Mouse (Mus musculus) ZHBTc4 (cell line): ENCODE data around the gene Vwa5b1.

ENCODE experiments used
- DNase-seq: peaks from one replicate; pipeline ENCODE4 v3.0.0-alpha.2; 2011; ENCODE audit warnings: low read depth, low spot score

The Vwa5b1 gene

DNA sequence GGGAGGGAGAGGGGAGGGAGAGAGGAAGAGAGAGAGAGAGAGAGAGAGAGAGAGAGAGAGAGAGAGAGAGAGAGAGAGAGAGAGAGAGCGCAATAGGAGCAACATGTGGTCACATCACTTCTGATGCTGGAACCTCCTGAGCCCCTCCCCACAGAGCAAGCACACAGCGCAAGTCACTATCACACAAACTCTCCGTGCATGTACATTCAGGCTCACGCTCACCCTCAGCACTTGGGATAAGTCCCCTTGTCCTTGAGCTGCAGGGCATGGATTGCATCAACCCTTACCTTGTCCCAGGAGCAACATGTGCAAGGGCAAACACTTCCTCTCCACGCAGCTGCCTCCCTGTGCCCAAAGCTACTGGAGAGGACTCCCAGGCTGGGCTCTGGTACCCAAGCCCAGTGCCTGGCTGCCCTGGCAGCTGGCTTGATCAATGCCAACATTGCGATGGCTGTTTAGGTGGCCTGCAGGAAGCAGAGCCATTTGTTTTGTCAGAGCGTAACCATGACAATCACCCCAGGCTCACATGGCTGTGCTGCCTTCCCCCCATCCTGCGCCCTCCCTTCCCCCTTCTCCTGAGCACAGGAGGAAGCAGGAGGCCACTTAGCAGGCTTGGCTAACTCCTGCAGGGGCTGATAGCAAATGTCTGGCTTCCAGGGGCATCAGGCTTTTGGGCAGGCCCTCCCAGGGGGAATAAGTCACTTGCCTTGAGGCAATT lies at the start of gene Vwa5b1:
Gene Vwa5b1, minus strand, starts transcription at position 457 of the 718 bp plus-strand sequence.
- DNase-seq, result no peak

DNA sequence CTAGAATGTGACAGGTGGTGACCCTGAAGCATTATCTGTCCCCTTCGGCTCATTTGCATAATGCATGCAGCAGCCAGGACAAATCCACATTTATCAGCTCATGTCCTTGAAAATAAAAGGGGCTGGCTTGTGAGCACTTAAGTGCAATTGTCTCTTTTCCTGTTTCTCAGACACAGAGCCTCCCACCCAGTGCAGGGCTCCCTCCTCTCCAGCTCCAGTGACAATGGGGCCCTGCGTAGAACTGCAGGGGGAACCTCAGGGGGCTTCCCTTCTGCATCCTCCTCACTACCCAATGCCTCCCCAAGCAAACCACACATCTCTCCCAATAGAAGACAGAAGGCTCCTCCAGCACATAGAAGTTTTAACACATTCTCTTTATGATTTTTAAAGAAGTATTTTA lies 47.1 kb upstream of the Vwa5b1 start:
- no peak for DNase-seq

DNA sequence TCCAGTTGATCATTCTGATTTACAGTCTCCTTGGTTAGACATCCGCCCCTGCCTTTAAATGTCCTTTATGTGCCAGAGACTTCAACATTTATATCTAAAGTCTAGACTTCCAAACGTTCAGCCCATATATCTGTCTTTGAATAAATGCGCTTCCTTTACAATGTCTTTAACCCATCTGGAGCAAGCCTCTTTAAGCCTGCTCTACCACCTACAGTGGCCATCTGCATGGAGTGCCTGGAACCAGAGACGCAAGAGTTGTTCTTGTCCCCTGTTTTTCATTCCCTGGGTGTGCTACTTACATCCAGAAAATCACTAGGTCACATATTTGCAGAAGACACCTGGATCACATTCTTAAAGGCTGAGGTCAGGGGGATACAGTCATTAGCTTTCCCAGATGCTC lies 44.4 kb upstream of the Vwa5b1 start:
- no peak for DNase-seq

DNA sequence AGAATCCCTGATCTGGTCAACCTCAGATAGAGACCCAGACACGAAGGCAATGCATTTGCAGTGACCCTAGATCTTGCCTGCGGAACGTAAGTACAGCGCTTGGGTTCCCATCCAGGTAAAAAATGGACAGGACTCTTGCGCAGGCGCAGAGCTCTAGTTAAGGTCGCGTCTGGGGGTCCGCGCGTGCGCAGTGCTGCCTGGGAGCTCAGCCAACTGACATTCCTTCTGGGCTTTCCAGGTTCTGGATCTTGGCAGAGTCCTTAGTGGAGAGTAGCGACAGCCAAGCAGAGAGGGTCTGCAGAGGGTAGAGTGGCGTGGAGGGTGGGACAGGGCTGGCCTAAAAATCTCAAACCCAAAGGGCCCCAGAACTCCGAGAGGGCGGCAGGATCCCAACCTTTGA lies 41.9 kb upstream of the Vwa5b1 start:
- peak; percentile 83 for DNase-seq

DNA sequence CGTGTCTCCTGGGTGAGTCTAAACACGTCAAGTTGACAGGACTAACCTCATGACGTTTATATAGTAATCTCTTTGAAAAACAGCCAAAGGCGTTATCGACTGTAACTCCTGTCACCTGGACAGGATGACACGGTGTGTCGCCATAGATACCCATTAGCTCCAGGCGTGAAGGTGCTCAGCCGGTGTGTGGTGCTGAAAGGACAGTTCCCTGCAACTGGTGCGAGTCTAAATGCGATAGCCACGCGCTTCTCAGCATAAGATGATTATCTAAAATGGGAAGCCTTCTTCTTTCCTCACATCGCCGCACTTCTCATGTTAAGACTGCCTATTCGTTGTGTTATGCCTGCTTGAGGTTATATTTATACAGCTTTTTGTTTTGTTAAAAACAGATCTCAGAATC lies 40.8 kb upstream of the Vwa5b1 start:
- peak; percentile 82 for DNase-seq

DNA sequence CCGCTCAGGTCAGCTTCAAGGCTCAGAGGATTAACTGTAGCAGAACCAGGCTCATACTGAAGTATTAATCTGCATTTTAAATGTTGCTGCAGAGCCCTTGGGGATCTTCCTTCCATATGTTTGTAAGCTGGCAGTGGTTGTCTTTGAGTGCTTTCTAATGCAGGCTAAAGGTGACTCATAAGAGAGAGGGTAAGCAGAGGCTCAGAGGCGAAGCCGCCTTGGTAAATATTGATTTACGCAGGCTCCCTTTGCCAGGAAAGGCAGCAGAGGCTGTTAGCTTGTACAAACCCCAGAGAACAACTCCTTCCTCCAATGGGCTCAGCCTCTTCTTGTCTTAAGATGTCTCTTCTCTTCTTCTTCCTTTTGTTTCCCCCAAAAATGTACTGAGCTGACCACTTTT lies 36.5 kb upstream of the Vwa5b1 start:
- no peak for DNase-seq

DNA sequence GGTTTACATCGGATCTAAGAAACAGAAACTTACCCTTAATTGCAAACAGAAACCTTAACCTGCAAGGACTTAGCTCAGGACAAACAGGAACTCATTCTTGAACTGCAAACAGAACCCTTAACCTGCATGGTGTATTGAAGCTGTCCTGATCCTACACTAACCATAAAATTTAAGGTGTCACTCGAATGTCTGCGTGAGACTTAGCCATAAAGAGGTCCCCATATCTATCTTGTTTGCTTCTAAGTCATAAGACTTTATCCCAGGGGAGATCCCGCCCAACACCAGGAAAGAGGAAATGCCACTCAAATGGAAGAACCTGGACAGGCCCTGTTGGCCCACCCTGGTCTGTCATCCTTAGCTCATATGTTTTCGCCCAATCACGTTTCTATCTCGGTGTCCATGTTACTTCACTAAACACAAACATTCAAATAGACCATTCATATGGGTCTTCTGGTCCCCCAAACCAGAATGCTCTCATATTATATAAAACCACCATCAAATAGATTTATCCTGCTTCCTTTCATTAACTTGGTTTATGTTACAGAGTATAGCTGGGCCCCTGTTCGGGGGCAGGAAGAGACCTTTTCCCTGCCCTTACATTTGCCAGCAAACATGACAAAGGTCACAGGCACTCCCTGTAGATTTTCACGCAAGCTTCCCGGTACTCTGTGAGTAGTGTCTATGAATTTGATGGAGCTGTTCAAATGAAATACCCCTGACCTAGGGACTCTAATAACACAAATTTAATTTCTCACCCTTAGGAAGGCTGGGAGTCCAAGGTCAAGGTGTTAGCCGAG lies 34.6 kb upstream of the Vwa5b1 start:
- no peak for DNase-seq

DNA sequence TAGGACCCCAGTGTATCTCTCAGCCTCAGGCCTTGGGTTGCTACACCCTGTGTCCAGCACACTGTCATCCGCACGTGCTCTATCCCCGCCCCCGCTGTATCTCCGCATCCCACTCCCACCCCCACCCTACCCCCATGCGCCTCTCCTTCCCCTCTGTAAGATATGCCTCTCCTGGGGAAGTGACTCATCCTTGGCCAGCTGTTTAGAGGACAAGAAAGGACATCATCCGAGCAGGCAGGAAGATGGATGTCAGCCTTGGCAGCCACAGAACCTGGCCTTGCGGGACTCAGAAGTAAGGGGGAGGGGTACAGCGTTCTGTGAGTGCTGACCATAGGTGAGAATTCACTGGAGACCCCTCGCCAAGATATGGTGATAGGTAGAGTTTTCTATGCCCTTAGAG lies 30.8 kb upstream of the Vwa5b1 start:
- DNase-seq, result no peak

DNA sequence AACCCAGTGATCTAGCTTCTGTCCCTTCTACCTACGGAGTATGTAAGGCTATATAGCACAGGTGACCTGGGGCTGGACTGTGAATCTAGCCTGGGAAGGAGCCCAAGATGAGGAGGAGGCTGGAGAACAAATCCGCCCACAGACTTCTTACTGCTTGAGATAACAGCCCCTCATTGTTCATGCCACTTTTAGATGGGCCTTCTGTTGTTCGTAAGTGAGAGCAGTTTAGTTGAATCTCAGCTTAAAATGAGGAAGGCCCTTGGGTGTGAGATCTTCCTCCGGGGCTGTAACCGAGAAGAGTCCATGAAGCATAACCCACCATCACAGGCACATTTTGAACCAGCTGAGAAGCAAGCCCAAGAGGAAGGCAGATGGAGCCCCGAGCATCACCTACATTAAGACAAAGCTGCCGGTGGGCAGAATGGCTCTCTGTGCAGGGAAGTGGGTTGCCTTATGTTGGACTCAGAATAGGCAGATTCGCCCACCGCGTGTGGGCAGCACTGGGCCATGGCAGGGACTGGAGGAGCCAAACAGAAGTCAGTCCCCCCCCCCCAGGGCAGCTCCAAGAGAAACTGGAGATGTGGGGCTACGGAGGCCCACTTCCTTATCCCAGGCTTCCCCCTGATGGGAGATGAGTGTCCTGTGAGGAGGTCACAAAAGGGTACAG lies 24.4 kb upstream of the Vwa5b1 start:
- DNase-seq, result no peak

DNA sequence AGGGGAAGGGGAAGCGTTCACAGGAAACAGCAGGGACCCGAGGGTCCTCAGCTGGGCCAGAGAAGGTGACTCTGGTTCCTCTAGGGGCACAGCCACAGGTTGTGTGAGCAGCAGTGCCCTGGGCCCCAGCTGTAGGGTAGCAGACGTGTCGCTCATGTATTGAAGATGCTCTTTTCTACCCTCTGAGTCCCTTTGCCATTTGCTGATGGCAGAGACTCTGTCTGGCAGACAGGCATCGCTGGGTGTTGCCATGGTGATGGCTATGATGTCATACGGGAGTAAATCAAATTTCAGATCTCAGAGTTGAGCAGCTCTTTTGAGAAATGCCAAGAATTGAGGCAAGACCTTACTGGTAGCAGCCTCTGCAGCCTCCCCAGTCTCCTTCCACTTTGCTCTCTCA lies 17.4 kb upstream of the Vwa5b1 start:
- no peak for DNase-seq

DNA sequence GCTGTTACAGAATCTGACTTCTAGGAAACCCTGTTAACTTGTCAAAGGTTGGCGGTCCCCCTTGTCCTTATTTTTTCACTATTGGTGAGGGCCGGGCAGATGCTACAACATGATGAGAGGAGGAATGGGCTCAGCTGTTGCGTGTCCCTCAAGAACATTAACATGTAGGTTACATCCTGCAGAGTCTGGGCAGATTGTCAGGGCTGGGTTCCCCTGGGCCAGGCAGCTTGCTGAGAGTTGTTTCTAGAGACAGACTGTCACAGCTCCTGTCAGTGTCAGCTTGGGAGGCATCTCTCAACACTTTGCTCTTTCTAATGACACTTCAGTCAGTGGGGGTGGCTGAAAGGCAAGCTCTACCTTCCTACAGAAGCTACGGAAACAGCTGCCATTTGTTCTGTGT lies 16.2 kb upstream of the Vwa5b1 start:
- DNase-seq, result no peak

DNA sequence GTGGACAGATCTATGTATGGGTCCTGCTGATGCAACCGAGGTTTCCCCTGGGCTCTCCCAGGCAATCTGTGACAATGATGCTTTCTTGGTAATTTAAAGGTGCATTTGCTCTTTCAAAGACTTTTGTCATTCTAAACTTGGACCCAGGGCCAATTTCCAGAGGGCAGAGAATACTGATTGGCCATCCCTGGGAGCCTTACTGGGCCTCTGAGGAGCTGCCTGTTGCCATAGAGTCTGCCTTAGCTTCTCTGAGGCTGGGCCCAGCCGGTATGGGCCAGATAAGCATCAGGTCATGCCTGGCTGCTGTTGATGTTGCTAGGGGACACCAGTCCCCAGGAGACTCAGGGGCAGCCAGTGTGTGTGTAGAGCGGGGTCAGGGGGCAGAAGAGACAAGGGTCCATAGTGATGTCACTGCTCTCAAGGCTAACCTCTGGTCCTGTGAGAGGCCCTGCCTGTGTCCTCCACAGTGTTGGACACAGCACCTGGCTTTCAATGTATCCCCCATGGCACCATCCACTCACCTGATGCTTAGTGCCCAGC lies 12.5 kb upstream of the Vwa5b1 start:
- peak; percentile 81 for DNase-seq

DNA sequence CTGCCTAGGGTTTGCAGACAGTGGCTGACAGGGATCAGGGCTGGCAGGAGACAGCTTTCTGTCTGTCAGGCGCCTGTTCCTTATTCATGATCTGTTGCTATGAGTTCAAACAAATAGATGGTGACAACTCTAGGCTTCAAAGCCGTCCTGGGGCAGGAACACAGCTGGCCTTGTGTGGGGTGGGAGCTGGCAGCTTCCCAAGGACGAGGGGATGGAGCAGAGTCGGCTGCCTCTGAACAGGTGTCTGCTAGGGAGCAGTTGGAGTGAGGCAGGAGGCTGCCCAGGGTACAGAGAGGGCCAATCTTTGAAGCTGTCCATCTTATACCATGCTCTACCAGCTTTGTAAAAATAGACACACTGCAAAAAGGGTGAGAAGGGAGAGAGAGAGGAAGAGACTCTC lies 6.6 kb upstream of the Vwa5b1 start:
- DNase-seq, result no peak

DNA sequence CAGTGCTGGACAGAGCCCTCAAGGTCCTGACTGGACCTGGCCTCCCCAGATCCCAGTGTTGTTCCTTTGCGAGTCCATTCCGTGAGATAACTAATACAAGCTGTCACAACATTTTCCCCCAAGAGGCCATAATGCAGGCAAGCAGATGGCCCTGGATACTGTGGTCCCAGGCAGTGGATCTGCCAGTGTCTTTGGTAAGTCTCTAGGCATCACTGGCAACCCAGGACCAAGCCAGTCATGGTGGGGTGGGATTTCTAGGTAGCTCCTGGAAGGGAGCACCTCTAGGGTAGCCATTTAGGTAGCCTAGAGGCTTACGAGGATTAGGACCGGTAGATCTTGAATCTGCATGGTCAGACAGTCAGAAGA lies 445 bp upstream of the Vwa5b1 start:
- no peak for DNase-seq

DNA sequence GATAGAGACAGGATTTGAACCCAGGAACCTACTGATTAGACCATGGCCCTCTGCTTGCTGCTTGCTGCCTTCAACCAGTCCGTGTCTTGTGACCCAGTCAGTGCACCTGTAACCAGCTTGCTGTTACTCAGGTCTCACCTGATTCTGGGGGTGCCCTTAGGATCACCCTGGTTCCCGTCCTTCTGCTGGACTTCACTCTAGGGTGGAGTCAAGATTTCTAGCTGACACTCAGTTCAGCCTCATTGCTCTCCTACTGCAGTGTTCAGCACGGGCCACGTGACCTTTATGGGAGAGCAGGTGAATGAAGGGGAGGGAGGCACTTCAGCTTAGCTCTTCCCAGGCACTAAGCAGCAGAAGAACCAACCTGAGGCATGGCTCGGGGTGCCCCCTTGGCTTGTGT lies 7.4 kb downstream of the Vwa5b1 start:
- no peak for DNase-seq

DNA sequence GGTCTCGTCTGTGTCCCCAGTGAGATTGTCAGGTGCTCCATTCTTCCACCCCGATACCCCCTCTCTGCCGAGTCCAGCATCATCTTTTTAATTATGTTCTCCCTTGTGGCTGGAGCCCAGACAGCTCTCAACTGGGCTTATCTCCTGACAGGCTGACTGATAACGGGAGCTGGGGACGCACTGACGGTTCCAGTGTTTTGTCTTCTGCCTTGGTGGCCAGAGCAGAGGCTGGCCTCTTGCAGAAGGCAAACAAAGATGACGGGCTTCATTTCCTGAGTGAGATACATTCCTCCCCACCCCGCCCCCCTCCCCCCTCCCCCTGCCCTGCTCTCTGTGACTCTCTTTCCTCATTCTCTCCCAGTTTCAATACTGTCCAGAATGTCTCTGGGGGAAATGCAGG lies 21.2 kb downstream of the Vwa5b1 start:
- no peak for DNase-seq

DNA sequence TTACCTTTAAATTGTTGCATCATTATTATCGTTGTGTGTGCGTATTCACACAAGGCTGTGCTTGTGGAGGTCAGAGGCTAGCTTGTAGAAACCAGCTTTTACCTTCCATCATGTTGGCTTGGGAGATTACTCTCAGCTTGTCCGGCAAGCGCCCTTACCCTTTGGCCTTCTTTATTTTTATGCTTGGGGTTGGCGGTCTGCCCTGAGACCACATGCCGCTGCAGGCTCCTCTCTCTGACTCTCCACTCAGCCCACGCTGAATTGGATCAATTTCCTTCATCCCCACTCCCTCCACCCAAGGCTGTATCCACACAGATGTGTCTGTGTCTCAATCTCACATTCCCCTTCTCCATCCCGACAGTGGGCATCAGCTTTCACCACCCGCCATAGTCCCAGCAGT lies 33.8 kb downstream of the Vwa5b1 start:
- no peak for DNase-seq

DNA sequence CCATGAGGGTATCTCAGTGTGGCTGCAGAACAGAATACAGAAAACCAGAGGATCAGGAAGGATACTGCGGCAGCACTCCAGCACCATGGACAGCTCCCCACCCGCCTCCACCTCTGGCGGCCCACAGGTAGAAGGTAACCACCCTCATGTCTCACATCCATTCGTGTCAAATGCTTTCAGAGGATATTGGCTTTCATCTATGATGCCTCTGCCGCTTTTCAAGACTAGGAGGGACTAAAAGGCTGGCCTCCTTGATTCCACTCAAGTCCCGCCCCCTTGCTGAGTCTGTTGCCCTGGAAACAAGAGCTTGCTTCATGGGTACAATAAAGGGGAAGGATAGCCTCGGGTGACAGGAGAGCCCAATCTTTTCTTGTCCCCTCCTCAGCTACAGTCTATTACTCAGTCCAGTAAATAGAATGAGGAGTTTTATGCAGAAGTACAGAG lies 37.8 kb downstream of the Vwa5b1 start:
- peak; percentile 72 for DNase-seq

DNA sequence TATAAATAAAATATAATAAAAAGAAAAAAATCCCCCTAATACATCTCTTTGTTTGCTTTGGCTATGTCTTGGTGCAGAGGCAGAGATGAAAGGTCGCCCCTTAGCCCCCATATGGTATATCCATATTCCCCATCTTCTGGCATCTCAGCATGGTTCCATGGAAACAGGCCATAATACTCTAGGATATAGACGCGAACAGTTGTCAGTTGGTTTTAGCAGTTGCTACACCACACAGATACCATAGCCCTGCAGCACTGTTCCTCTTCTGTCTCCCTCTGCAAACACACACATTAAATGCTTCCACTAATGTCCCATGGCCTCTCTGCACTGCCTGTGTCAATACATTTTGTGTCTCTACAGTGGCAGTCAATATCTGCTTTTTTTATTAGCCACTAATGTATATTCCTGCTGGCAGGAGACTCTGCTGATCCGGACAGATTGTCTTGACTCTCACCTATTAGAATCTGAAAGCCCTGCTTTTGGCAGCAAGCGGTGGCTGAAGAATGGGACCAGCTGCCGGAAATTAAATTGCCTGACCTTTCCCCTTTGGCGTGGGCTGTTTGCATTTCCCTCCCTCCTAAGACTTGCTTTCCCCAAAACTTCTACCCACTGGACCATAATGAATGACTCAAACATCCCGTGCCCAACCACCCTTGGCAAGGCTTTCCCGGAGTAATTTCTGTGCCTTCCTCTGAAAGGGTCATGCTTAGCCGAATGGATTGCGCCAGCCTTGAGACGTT lies 39.1 kb downstream of the Vwa5b1 start:
- DNase-seq, result peak; percentile 32

DNA sequence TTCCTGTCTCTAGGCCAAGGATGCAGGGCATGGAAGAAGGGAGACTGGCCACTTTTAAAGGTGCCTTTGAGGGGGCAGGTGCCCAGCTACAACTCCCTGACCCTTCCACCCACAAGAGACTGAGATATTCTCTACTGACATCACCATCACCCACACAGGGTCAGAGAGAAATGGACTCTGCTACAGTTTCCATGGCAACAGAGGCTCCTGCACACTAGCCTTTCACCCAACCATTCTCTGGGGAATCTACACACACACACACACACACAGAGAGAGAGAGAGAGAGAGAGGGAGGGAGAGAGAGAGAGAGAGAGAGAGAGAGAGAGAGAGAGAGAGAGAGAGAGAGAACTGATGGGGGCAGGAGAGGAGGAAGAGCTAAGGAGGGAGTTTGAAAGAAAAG lies 50.7 kb downstream of the Vwa5b1 start:
- no peak for DNase-seq

DNA sequence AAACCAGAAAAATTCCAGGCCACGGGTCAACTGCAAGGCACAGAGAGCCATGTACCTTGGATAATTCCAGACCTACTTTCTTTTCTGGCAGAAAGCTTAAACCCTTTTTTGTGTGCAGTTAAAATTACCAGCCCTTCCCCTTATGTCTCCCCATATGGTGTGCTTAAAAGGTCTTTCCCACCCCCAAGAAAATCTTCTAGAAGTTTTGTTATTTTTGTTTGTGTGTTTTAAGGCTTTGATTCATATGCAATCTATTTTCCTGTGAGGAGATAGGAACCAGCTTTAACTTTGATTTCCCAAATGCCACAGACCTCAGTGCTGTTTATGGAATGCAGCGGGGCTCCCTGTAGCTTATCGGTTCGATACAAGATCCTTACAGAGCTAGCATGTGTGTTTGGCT lies 53.2 kb downstream of the Vwa5b1 start:
- no peak for DNase-seq

DNA sequence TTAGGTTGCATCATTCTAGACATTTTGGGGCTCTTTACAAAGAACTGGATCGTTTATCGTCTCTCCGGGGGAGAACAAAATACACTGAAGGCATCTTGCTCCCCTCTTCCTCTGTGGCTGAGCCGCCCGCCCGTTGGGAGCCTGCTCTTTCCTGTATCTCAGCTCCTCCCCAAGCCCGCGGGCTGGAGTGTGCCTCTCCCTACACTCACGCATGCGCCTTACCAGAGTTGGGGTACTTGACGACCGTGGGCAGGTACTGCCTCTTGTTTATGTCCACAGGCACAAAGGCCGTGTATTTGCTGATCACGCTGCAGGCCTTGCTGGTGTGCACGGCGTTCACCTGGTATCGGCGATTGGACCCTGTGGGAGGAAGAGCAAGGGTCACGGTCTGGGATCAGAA lies 57.3 kb downstream of the Vwa5b1 start:
- DNase-seq, result peak; percentile 71
